Mouse (Mus musculus): ENCODE data around the gene Skil. TPM values are rescaled to one million over a fixed set of nuclear protein-coding genes. Genes with fewer than 3 reads are reported as not detected.

Skil gene
- total and polyA plus RNA-seq, 2 experiments from 2014 or later, result 22.7 to 51.3 TPM

DNA sequence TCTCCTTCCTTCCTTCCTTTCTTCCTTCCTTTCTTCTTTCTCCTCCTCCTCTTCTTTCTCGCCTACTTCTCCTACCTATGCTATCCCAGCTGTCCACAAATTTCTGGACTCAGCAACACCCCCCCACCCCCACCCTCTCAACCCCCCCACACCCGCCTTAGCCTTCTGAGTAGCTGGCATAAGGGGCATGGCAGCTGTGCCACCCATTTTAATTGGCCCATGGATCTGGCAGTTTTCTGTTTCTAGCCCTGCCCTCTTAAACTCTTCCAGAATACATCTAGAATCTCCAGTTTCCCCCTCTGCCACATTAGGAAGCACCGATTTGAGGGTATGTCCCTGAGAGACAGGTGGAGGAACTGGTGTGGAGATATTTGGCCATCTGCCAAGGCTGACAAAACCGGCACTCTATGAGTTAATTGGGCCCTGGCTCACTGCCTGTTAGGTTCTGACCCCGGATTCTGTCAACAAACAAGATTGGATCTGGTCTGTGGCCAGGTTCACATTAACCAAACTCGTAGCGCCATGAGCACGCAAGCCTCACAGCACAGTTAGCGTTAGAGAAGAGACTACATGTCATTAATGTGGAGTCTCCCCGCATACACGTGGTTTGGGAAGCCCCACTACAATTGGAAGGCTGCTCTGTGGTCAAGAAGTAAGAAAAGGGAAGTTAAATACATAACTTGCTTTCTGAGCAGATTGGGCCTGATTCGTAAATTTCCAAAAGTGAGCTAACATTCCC is 11.2 kb upstream of the Skil start:
- WGBS, result 19% methylated on average over 12 of the region's 12 CpGs
- H3K4me2 ChIP-seq (ENCODE audit: low read depth), result 0 out of 2 replicates have a peak overlapping the region, but pooled peaks have one; percentile 24
- DNase-seq, result peak; percentile 49

DNA sequence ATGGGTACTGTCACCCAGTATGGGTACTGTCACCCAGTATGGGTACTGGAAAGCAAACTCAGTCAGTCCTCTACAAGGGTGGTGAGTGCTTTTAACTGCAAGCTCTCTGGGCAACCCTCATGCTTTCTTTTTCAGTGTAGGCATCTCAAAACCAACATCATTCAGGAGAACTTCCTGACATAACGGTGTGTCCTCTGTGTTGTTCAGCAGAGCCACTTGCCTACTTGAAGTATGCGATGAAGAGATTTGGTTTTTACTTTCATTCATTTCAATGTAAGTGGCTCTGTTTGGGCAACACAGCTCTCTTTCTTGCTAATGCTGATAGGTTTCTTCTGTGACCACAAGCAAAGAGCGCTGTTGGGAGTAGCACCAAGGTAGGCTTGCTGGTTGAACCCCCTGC is 9.9 kb upstream of the Skil start:
- no peak for DNase-seq
- H3K36me3 ChIP-seq (ENCODE audit: insufficient read depth), result no peaks in the 10 kb centered on the region
- no peak overlapping the region for H3K4me2 ChIP-seq (ENCODE audit: low read depth)
- H3K9ac ChIP-seq, result no peak overlapping the region
- H3K27ac ChIP-seq (ENCODE audit: low read depth, low read length), result no peak overlapping the region
- H3K27me3 ChIP-seq (ENCODE audit: insufficient read depth, low read length), result no peaks in the 10 kb centered on the region
- no peak for ATAC-seq
- peaks cover 7% of the 10 kb centered on the region; the same call in 1 of the 2 replicates for H3K4me1 ChIP-seq (ENCODE audit: insufficient read depth)
- no peak for TF ChIP-seq CTCF (IDR thresholded peaks at IDR 0.05; ENCODE audit: low read depth)
- no peak overlapping the region for H3K4me3 ChIP-seq (ENCODE audit: low read depth, low read length)
- 90% methylated on average over 3 of the region's 3 CpGs for whole genome bisulfite sequencing
- H3K9me3 ChIP-seq (ENCODE audit: low read length), result no peaks in the 10 kb centered on the region

More for the DNA sequence above, 11.2 kb upstream of the Skil start:
- Histone ChIP-seq H3K4me1 (ENCODE audit: insufficient read depth) (peaks cover 7% of the 10 kb centered on the region; the same call in 1 of the 2 replicates), H3K27me3 (ENCODE audit: insufficient read depth, low read length) (no peaks in the 10 kb centered on the region), H3K9me3 (ENCODE audit: low read length) (no peaks in the 10 kb centered on the region), H3K4me3 (ENCODE audit: low read depth, low read length) (no peak overlapping the region), H3K36me3 (ENCODE audit: insufficient read depth) (no peaks in the 10 kb centered on the region), H3K9ac (no peak overlapping the region), H3K27ac (ENCODE audit: low read depth, low read length) (no peak overlapping the region)
- TF ChIP-seq CTCF (IDR thresholded peaks at IDR 0.05; ENCODE audit: low read depth), result no peak
- ATAC-seq, result peak; percentile 59

DNA sequence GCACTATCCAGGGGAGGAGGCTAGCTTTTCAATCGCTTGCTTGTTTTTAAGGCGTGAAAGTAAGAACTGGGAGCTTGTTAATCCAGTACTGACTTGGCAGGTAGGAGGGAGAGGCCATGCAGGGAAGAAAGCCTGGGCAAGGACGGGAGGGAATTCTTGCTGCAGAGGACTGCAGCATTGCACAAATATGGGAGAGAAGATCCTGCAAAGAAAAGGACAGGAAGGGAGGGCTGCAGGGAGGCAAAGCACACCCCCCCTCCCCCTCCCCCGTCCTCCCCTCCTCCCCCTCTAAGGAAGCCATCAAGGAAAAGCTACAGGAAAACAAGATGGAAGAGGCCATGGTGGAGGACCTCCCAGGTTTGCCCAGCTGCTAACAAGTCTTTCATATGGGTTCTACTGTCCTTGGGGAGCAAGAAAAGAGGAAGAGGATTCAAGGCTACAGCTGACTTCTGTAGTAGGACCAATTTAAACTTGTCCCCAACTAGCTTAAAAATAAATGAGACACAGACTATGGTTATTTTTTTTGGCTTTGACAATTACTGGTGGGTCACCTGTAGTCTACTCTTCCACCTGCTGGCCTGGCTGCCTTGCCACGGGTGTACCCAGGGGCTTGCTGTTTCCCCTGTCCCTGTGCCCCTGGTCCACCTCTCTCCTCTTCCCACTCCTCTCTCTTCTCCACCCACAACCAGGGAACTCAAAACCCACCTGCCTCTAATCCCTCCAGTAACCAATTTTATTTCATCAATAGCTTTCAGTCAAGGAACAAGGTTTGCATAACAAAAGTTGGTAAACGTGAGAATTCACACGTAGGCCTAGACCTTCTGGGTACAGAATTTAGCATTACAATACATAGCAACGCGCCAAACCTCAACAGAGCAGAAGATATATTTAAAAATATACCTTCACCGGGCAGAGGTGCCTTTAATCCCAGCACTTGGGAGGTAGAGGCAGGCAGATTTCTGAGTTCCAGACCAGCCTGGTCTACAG is 5.8 kb upstream of the Skil start:
- Histone ChIP-seq H3K4me2 (ENCODE audit: low read depth) (no peak overlapping the region), H3K9ac (no peak overlapping the region), H3K9me3 (ENCODE audit: low read length) (no peaks in the 10 kb centered on the region), H3K4me1 (ENCODE audit: insufficient read depth) (peaks cover 6% of the 10 kb centered on the region; the same call in 1 of the 2 replicates), H3K27me3 (ENCODE audit: insufficient read depth, low read length) (no peaks in the 10 kb centered on the region), H3K27ac (ENCODE audit: low read depth, low read length) (no peak overlapping the region), H3K4me3 (ENCODE audit: low read depth, low read length) (no peak overlapping the region), H3K36me3 (ENCODE audit: insufficient read depth) (no peaks in the 10 kb centered on the region)
- TF ChIP-seq CTCF (IDR thresholded peaks at IDR 0.05; ENCODE audit: low read depth), result no peak
- ATAC-seq (no peak), DNase-seq (no peak)
- WGBS, result 32% methylated on average over 10 of the region's 10 CpGs

DNA sequence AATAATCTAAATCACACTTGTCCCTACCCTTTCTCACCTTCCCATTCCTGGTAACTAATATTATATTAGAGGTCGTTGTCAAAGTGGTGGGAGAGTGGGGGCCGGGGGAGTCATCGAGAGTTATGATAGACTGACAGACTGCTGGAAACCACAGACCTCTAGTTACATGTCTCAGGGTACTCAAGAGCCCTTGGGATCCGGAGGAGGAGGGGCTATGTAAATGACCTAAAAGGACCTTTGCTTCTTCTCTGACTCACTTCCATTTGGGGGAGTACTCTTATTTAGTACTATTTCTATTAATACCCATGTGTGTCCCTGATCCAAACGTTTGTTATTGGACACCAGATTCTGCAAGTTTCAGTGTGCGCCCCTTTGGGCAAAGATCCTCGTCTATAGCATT is 4.9 kb upstream of the Skil start:
- H3K4me3 ChIP-seq (ENCODE audit: low read depth, low read length), result no peak overlapping the region
- H3K27ac ChIP-seq (ENCODE audit: low read depth, low read length), result no peak overlapping the region
- ATAC-seq (no peak), DNase-seq (no peak)
- no peaks in the 10 kb centered on the region for H3K27me3 ChIP-seq (ENCODE audit: insufficient read depth, low read length)
- H3K4me2 ChIP-seq (ENCODE audit: low read depth), result no peak overlapping the region
- H3K36me3 ChIP-seq (ENCODE audit: insufficient read depth), result no peaks in the 10 kb centered on the region
- no peaks in the 10 kb centered on the region for H3K9me3 ChIP-seq (ENCODE audit: low read length)
- no peak for TF ChIP-seq CTCF (IDR thresholded peaks at IDR 0.05; ENCODE audit: low read depth)
- 0 out of 2 replicates have a peak, but pooled peaks cover 6% of the 10 kb centered on the region for H3K4me1 ChIP-seq (ENCODE audit: insufficient read depth)
- no peak overlapping the region for H3K9ac ChIP-seq
- whole genome bisulfite sequencing, result 72% methylated on average over 7 of the region's 7 CpGs

DNA sequence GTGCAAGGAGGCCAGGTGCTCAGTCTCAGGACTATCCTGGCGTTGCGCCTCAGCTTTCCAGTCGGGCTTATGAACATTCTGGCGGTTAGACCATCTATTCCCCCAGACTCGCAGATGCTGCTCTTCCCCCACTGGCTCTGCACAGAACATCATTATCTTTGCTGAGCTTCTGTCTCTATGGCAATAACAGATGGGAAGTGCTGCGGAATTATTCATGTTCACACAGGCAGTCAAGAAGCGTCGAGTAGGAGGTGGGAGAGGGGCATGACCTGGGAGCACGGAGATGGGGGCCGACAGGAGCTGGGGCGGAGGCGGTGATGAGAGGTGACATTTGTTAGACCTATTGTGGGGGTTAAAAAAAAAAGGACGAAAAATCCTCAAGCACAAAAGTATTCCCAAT is 1.7 kb upstream of the Skil start:
- Histone ChIP-seq H3K9ac (peak overlapping the region; percentile 86), H3K4me1 (ENCODE audit: insufficient read depth) (peaks cover 14% of the 10 kb centered on the region; the same call in 1 of the 2 replicates), H3K9me3 (ENCODE audit: low read length) (no peaks in the 10 kb centered on the region), H3K27ac (ENCODE audit: low read depth, low read length) (peak overlapping the region; percentile 99), H3K4me3 (ENCODE audit: low read depth, low read length) (peak overlapping the region; percentile 74), H3K27me3 (ENCODE audit: insufficient read depth, low read length) (no peaks in the 10 kb centered on the region), H3K4me2 (ENCODE audit: low read depth) (peak overlapping the region; percentile 92), H3K36me3 (ENCODE audit: insufficient read depth) (peaks cover 4% of the 10 kb centered on the region; the same call in 1 of the 2 replicates)
- no peak for TF ChIP-seq CTCF (IDR thresholded peaks at IDR 0.05; ENCODE audit: low read depth)
- peak; percentile 56 for ATAC-seq
- DNase-seq, result peak; percentile 82
- 2% methylated on average over 13 of the region's 13 CpGs for WGBS

DNA sequence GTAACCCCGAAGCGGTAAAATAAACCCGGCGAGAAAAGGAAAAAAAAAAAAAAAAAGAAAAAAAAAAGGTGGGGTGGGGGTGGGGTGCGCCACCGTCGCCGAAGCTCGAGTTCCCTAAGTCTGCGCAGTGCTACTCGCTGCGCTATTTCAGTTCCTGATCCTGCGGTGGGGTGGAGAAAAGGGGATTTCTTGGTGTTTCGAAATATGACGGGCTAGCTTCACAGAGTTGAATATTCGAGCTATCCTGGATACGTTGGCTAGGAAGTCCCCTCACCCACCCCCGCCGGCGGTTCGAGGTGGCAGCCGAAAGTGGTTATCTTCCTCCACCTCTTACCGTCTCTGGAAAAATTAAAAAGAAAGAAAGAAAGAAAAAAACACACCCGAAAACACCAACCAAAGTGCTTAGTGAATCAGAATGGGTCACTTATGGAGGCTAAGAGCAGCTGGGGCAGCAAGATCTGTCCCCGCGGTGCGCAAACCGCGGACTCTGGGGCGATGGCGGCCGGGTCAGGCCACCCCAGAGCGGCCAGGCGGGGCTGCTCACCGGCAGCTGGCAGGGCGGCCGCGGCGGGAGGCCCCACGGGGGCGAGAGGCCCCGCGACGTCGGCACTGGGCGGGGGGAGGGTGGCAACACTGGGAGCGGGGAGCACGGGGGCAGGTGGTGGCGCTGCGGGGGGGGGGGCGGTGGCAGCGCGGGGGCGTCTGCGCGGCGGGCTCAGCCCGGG is 1.1 kb upstream of the Skil start:
- Histone ChIP-seq H3K27ac (ENCODE audit: low read depth, low read length) (peak overlapping the region; percentile 99), H3K4me3 (ENCODE audit: low read depth, low read length) (peak overlapping the region; percentile 74), H3K27me3 (ENCODE audit: insufficient read depth, low read length) (no peaks in the 10 kb centered on the region), H3K9ac (peak overlapping the region; percentile 86), H3K4me2 (ENCODE audit: low read depth) (peak overlapping the region; percentile 92), H3K9me3 (ENCODE audit: low read length) (no peaks in the 10 kb centered on the region), H3K36me3 (ENCODE audit: insufficient read depth) (peaks cover 4% of the 10 kb centered on the region; the same call in 1 of the 2 replicates), H3K4me1 (ENCODE audit: insufficient read depth) (peaks cover 14% of the 10 kb centered on the region; the same call in 1 of the 2 replicates)
- no peak for TF ChIP-seq CTCF (IDR thresholded peaks at IDR 0.05; ENCODE audit: low read depth)
- peak; percentile 63 for ATAC-seq
- WGBS, result 1% methylated on average over 46 of the region's 58 CpGs
- peak; percentile 82 for DNase-seq
